Mouse (Mus musculus) neural tube, embryonic 11.5 days (tissue): ENCODE results near the gene Trim46. TPM values are rescaled to one million over a fixed set of nuclear protein-coding genes. Genes with fewer than 3 reads are reported as not detected.

Experiments
- ATAC-seq: fragments of 200-750 bp; cut with Nextera tagmentation; 2 replicates; pipeline ENCODE4 v1.8.0; 2017; ENCODE audit warnings: moderate number of reproducible peaks, mild to moderate bottlenecking, moderate TSS enrichment, moderate library complexity; ENCODE audit not compliant: insufficient read depth, low FRiP score, low TSS enrichment
- DNase-seq: peaks from one replicate; pipeline ENCODE4 v3.0.0-alpha.2; 2015; ENCODE audit warnings: low spot score
- H3K27ac ChIP-seq: fragments of 300-500 bp; sonication (generic); 2 replicates; pipeline ENCODE4 v1.5.1; 2014; ENCODE audit warnings: low read depth, mild to moderate bottlenecking, low read length
- H3K27me3 ChIP-seq: fragments of 300-500 bp; sonication (generic); 2 replicates; pipeline ENCODE4 v1.6.1; 2014; ENCODE audit warnings: mild to moderate bottlenecking, low read length, mixed read lengths; ENCODE audit not compliant: control insufficient read depth, insufficient read depth
- H3K36me3 ChIP-seq: fragments of 300-500 bp; sonication (generic); 2 replicates; pipeline ENCODE4 v1.6.1; 2014; ENCODE audit warnings: mild to moderate bottlenecking, low read length, moderate library complexity, mixed read lengths; ENCODE audit not compliant: control insufficient read depth, insufficient read depth
- H3K4me1 ChIP-seq: fragments of 300-500 bp; sonication (generic); 2 replicates; pipeline ENCODE4 v1.6.1; 2014; ENCODE audit warnings: low read length, mixed read lengths; ENCODE audit not compliant: control insufficient read depth, insufficient read depth
- H3K4me2 ChIP-seq: fragments of 300-500 bp; sonication (generic); 2 replicates; pipeline ENCODE4 v1.6.1; 2014; ENCODE audit warnings: low read depth, mild to moderate bottlenecking, moderate library complexity
- H3K4me3 ChIP-seq: fragments of 300-500 bp; sonication (generic); 2 replicates; pipeline ENCODE4 v1.5.1; 2014; ENCODE audit warnings: low read depth, low read length
- H3K9ac ChIP-seq: fragments of 300-500 bp; sonication (generic); 2 replicates; pipeline ENCODE4 v1.6.1; 2014; ENCODE audit warnings: mild to moderate bottlenecking, low read length
- H3K9me3 ChIP-seq: fragments of 300-500 bp; sonication (generic); 2 replicates; pipeline ENCODE4 v1.6.1; 2016; ENCODE audit warnings: low read length; ENCODE audit not compliant: control insufficient read depth
- WGBS: fragments of 180-500 bp; shearing (Covaris S2); extraction: QIAGEN DNeasy Blood & Tissue Kit; methylation state at CpG from one replicate; pipeline ENCODE4 v1.1.7; 2014; 5-methylcytosine and 5-hydroxymethylcytosine counted together
- polyA plus RNA-seq: library from polyadenylated mRNA; unstranded; fragments of >200 nt; fragmentation: Nextera tagmentation; extraction: Ambion mirVana; gene quantifications from 2 replicates; pipeline ENCODE4 v1.2.1, GENCODE M21; 2014

Trim46 gene
- polyA plus RNA-seq, 1 experiment from 2014 or later: 12.8 TPM

DNA sequence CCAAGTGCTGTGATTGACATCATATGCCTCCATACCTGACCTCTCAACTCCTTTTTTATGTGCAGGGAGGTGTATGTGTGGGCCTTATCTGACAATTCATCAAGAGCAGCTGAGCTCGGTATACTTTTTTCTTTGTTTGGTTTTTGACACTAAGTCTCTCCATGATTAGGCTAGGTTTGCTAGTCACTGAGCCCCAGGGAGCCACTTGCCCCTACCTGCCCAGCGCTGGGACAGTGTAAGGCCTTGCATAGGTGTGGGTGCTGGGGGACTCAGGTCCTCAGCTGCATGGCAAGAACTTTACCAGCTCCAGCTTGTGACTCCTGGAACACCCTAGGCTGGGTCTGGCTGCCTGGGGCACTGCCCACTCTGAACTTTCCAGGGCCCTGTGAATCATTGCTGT lies 39.4 kb downstream of the Trim46 start:
- Histone ChIP-seq H3K4me3 (no peak overlapping the region), H3K4me1 (peaks cover 5% of the 10 kb centered on the region), H3K27me3 (no peaks in the 10 kb centered on the region), H3K27ac (no peak overlapping the region), H3K9me3 (no peaks in the 10 kb centered on the region), H3K36me3 (peaks cover 18% of the 10 kb centered on the region), H3K4me2 (no peak overlapping the region), H3K9ac (no peak overlapping the region)
- no peak for ATAC-seq
- DNase-seq: no peak
- WGBS: 96% methylated on average over 2 of the region's 2 CpGs

DNA sequence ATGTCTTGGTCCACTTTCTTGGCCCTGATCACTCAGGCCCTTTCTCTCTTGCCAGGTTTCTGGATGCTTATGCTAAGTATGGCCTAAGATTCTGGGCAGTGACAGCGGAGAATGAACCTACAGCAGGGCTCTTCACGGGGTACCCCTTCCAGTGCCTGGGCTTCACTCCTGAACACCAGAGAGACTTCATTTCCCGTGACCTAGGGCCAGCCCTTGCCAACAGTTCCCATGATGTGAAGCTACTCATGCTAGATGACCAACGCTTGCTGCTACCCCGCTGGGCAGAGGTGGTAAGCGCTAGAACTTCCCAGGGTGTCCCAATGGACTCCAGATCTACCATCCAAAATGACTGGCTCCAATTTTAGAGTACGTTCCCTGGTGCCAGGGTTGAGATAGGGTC lies 40.0 kb downstream of the Trim46 start:
- Histone ChIP-seq H3K9ac (no peak overlapping the region), H3K4me1 (peaks cover 5% of the 10 kb centered on the region), H3K4me3 (no peak overlapping the region), H3K27me3 (no peaks in the 10 kb centered on the region), H3K4me2 (no peak overlapping the region), H3K9me3 (no peaks in the 10 kb centered on the region), H3K36me3 (peaks cover 18% of the 10 kb centered on the region), H3K27ac (no peak overlapping the region)
- DNase-seq (no peak), ATAC-seq (no peak)
- WGBS: 91% methylated on average over 7 of the region's 7 CpGs

DNA sequence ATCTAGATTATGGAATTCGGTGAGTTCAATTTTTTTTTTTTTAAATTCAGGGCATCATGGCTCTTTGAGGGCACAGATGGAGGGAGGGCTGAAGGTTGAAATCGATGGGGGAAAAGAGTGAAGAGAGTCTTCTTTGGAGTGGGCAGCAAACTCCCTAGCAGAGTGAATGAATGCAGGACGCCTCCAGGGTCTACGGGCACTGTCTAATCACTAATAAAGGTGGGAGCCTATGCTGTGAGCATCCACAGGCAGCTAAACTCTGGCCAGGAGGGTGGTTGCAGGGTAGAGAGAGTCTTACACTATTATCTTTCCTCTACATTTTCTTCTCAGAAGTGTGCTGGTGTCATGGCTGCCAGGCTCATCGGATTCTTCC lies 43.0 kb downstream of the Trim46 start:
- H3K4me2 ChIP-seq: peak overlapping the region; percentile 71
- no peaks in the 10 kb centered on the region for H3K27me3 ChIP-seq
- H3K27ac ChIP-seq: no peak overlapping the region
- peaks cover 8% of the 10 kb centered on the region; the same call in 1 of the 2 replicates for H3K36me3 ChIP-seq
- peak overlapping the region; percentile 46 for H3K4me3 ChIP-seq
- no peak for DNase-seq
- H3K4me1 ChIP-seq: peaks cover 5% of the 10 kb centered on the region
- no peak; the same call in 1 of the 2 replicates for ATAC-seq
- H3K9ac ChIP-seq: peak overlapping the region; percentile 52
- no peaks in the 10 kb centered on the region for H3K9me3 ChIP-seq
- 44% methylated on average over 5 of the region's 5 CpGs for WGBS

DNA sequence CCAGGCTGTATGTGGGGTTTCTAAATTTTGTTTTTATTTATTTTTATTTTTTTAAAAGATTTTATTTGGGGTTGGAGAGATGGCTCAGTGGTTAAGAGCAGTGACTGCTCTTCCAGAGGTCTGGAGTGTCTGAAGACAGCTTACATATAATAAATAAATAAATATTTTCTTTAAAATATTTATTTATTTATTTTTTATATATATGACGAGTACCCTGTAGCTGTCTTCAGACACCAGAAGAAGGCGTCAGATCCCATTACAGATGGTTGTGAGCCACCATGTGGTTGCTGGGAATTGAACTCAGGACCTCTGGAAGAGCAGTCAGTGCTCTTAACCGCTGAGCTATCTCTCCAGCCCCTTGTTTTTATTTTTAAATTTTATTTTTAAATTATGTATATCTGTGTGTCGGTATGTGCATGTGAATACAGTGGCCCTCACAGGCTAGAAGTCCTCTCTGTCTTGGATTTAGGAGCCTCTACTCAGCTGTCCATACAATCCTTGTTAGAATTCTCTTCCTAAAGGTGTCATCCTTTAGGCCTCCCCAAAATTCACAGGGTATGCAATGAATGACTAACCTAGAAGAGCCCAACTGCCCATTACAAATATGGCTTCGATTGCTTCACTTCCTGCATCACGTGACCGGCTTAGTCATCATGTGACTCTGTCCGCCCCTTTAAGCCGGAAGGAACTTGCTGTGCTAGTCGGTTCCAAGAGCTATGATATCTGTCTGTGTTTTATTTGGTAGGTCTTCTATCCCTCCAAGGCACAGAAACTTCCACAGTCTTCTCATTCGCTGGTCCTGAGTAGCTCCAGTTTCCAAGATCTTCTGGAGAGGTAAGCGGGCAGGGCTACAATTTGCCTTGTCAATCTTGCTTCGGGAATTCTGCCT lies 43.6 kb downstream of the Trim46 start, which contains the start of gene Gba:
Gene Gba (plus strand): TSS at position 676 of the 889 bp plus-strand sequence.
- H3K9me3 ChIP-seq: no peaks in the 10 kb centered on the region
- DNase-seq: peak; percentile 87
- peak within 1 kb of the TSS; percentile 71 for H3K4me2 ChIP-seq
- peak; percentile 82; the same call in 1 of the 2 replicates for ATAC-seq
- peaks cover 3% of the 10 kb centered on the region; the same call in 1 of the 2 replicates for H3K36me3 ChIP-seq
- WGBS: 27% methylated on average over 13 of the region's 13 CpGs
- H3K4me1 ChIP-seq: peaks cover 5% of the 10 kb centered on the region
- H3K9ac ChIP-seq: peak within 1 kb of the TSS; percentile 52
- H3K27me3 ChIP-seq: no peaks in the 10 kb centered on the region
- H3K27ac ChIP-seq: no peak within 1 kb of the TSS
- H3K4me3 ChIP-seq: peak within 1 kb of the TSS; percentile 46

DNA sequence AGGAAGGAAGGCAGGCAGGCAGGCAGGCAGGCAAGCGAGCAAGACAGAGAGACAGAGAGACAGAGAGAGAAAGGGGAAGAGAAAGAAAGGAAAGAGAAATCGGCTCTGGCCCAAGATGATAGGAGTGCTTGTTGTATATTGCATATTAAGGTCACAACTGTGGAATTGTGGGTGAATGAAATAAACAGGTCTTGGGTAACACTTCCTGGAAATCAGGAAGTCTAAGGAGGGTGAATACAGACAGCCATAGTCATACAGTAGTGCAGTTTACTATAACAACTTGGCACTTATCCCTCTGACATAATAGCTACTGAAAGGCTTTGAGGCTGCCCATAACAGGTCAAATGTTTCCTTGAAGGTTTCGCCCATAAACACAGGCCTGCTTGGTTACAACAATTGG lies 46.3 kb downstream of the Trim46 start:
- H3K4me3 ChIP-seq: no peak overlapping the region
- no peaks in the 10 kb centered on the region for H3K9me3 ChIP-seq
- no peak for DNase-seq
- H3K27me3 ChIP-seq: no peaks in the 10 kb centered on the region
- H3K27ac ChIP-seq: no peak overlapping the region
- no peak overlapping the region for H3K9ac ChIP-seq
- H3K4me1 ChIP-seq: peaks cover 10% of the 10 kb centered on the region
- 80% methylated on average over 3 of the region's 3 CpGs for WGBS
- no peaks in the 10 kb centered on the region for H3K36me3 ChIP-seq
- no peak overlapping the region for H3K4me2 ChIP-seq
- ATAC-seq: no peak

DNA sequence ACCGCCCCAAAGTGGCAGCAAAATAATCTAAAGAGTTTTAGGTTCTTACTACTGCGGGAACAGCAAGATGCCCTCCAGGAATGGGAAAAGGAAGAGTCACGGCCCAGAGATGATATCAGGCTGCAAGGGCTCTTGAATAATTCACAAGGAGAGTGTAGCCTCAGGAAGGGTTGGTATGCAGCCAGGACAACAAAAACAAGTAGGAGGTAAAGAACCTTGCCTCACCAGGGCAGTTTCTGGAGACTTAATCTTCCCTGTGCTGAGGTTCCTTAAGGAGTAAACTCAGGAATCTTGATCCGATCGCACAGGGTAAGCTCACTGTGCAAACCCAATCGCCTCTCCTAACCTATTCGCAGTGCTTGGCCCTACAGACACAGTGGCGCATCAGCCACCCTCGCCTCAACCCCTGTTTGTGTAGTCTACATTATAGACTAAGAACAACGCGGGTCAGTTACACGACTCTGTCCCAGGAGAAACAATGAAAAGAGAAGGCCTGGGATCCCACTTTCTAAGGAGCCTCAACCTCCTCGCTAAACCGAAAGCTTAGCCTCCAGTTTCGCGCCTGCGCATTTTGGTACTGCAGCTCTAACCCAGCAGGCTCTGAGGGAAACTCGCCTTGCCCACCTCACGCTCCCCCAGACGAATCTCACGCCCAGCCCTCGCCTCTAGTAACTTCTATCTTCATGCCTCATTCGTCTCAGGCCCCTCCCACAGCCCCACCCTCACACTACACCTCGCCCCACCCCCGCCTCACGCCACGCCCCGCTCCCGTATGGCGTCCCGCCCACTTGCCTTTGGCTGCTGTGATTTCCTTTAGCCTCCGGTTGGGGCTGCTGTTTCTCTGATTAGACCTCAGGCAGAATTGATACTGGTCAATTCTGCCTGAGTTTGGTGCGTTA lies 49.9 kb downstream of the Trim46 start:
- H3K36me3 ChIP-seq: no peaks in the 10 kb centered on the region
- WGBS: 9% methylated on average over 33 of the region's 33 CpGs
- H3K4me3 ChIP-seq: peak overlapping the region; percentile 32
- H3K4me2 ChIP-seq: peak overlapping the region; percentile 54
- ATAC-seq: peak; percentile 93
- H3K9ac ChIP-seq: peak overlapping the region; percentile 53
- no peaks in the 10 kb centered on the region for H3K9me3 ChIP-seq
- H3K4me1 ChIP-seq: peaks cover 5% of the 10 kb centered on the region; the same call in 1 of the 2 replicates
- peak overlapping the region; percentile 69 for H3K27ac ChIP-seq
- H3K27me3 ChIP-seq: no peaks in the 10 kb centered on the region
- peak; percentile 95 for DNase-seq

DNA sequence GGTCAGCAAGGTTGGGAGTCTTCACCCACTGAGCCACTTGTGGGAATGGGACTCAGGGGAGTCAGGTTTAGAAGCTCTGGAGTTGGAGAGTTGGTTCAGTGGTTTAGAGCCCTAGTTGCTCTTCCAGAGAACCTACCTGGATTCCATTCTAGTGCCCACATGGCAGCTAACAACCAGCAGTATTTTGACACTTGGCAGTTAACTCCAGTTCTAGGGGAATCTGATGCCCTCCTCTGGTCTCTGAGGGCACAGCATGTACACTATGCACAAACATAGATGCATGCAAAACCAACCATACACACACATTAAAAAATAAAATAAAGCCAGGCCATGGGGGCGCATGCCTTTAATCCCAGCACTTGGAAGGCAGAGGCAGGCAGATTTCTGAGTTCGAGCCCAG lies 52.3 kb downstream of the Trim46 start:
- ATAC-seq (no peak), DNase-seq (no peak)
- Histone ChIP-seq H3K9ac (no peak overlapping the region), H3K36me3 (no peaks in the 10 kb centered on the region), H3K9me3 (no peaks in the 10 kb centered on the region), H3K4me3 (no peak overlapping the region), H3K4me1 (peaks cover 5% of the 10 kb centered on the region; the same call in 1 of the 2 replicates), H3K4me2 (no peak overlapping the region), H3K27me3 (no peaks in the 10 kb centered on the region), H3K27ac (no peak overlapping the region)
- 87% methylated on average over 2 of the region's 2 CpGs for WGBS

DNA sequence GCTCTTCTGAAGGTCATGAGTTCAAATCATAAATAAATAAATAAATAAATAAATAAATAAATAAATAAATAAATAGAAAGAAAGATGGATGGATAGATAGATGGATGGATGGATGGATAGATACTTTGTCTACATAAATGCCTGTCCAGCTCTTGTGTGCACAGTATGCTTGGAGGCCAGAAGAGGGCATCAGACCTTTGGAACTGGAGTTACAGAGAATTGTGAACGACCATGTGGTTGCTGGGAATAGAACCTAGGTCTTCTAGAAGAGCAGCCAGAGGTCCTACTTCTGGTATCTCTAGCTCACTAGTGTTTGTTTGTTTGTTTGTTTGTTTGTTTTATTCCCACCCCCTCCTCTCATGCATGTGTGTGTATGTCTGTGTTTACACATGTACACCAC lies 52.8 kb downstream of the Trim46 start:
- WGBS: 75% methylated on average over 1 of the region's 1 CpGs
- H3K4me1 ChIP-seq: peaks cover 5% of the 10 kb centered on the region; the same call in 1 of the 2 replicates
- H3K9me3 ChIP-seq: no peaks in the 10 kb centered on the region

More for the DNA sequence above, 52.8 kb downstream of the Trim46 start:
- Histone ChIP-seq H3K4me3 (no peak overlapping the region), H3K36me3 (no peaks in the 10 kb centered on the region), H3K9ac (no peak overlapping the region), H3K4me2 (no peak overlapping the region), H3K27me3 (no peaks in the 10 kb centered on the region), H3K27ac (no peak overlapping the region)
- DNase-seq (no peak), ATAC-seq (no peak)
